Comparison of ENCODE assay signal across 16 mouse cellular contexts in the genomic region with DNA sequence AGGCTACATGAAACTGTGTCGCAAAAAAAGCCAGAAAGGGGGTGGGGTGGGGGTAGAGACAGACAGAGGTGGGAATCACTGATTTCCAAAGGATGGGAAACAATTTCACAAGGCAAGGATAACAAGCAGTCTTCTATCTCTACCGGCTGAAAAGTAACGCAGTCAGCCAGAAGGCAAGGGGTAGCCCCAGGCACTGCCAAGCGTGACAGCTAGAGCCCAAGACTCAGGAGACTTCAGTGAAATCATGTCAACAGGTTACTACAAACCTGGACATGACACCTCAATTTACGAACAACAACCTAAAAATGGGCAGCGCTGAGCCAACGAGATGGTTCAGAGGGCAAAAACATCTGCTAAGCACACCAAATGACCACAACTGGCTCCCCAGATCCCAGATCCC.
"Had no signal": no experiment of that assay in that cellular context is flagged by ENCODE, and none has a peak within 500 bp of the region (broad histone marks: within the 10 kb centered on the region; RNA-seq: fewer than 3 reads in every experiment).

No protein-coding gene starts in this region.

- ATAC-seq: intestine, postnatal 0 days had no signal

- H3K9ac ChIP-seq: liver, embryonic 13.5 days; neural tube, embryonic 13.5 days; stomach, embryonic 15.5 days had no signal

- H3K4me2 ChIP-seq: liver, embryonic 13.5 days; neural tube, embryonic 13.5 days; stomach, embryonic 15.5 days had no signal

- H3K36me3 ChIP-seq: liver, embryonic 13.5 days; stomach, embryonic 15.5 days had no signal

- H3K27ac ChIP-seq: kidney, postnatal 0 days; layer of hippocampus, adult 2 months; liver, embryonic 13.5 days had no signal

- H3K4me3 ChIP-seq: layer of hippocampus, adult 2 months; liver, embryonic 13.5 days; myocyte; neural tube, embryonic 13.5 days; stomach, embryonic 15.5 days had no signal

- H3K27me3 ChIP-seq: liver, embryonic 13.5 days; neural tube, embryonic 13.5 days; stomach, embryonic 15.5 days had no signal

- DNase-seq: kidney, adult 2 months; layer of hippocampus, adult 9-11 months; liver, embryonic 13.5 days; lung, adult 2 months; lung, postnatal 14 days; lung, postnatal 4 days; right cerebral cortex, adult 18-20 months; right cerebral cortex, postnatal 14 days; right cerebral cortex, postnatal 4 days; thymus, postnatal 25 days had no signal

- H3K9me3 ChIP-seq: liver, embryonic 13.5 days; neural tube, embryonic 13.5 days; stomach, embryonic 15.5 days had no signal

- H3K4me1 ChIP-seq: liver, embryonic 13.5 days had no signal
